Mouse (Mus musculus) liver, adult 2 months (tissue): ENCODE measurements at regions not wholly inside any gene's neighbourhood (a gene's known extent, or its start where the extent isn't known, plus 50 kb on each side); places are given as distances from the start of the nearest gene placed in this dataset.

Source experiments
- CTCF ChIP-seq: fragments of 200-500 bp; IDR thresholded peaks from 2 replicates; pipeline ENCODE4 v1.5.1; 2011; ENCODE audit warnings: low read depth, low read length, control low read depth
- POLR2A ChIP-seq: fragments of 200-500 bp; IDR thresholded peaks from 2 replicates; pipeline ENCODE4 v1.6.1; 2011; ENCODE audit warnings: low read length, control low read depth; ENCODE audit not compliant: insufficient read depth; ENCODE audit errors: extremely low read depth

- TF ChIP-seq POLR2A = no peak
- TF ChIP-seq CTCF = no peak
Measured at GRCm38 (mm10) chr2:50853538-50854244, 295.2 kb downstream of the Rnd3 start.
